Mouse (Mus musculus): ENCODE results near the gene BC017158. TPM values are rescaled to one million over a fixed set of nuclear protein-coding genes. Genes with fewer than 3 reads are reported as not detected.

Gene BC017158
- polyA plus RNA-seq, 1 experiment = 32.6 TPM

- H3K4me3 ChIP-seq (ENCODE audit: extremely low read depth, insufficient read depth, insufficient read length) = no peak overlapping the region
Observed at GRCm38 (mm10) chr7:128266056-128266455, 31.9 kb downstream of the BC017158 start.

GRCm38 (mm10) chr7:128265411-128265810 lies 32.6 kb downstream of the BC017158 start, which contains the start of gene Slc5a2:
Gene Slc5a2, plus strand, starts transcription at chr7:128265657.
- TF ChIP-seq POLR2A (IDR thresholded peaks at IDR 0.05; ENCODE audit: low read depth, low read length) (no peak), CTCF (IDR thresholded peaks at IDR 0.05; ENCODE audit: extremely low read depth, insufficient read depth, insufficient read length, insufficient replicate concordance) (no peak)
- Histone ChIP-seq H3K27ac (ENCODE audit: insufficient read depth, low read length) (no peak within 1 kb of the TSS), H3K4me1 (ENCODE audit: control insufficient read depth, insufficient read depth, insufficient read length) (no peaks in the 10 kb centered on the region), H3K36me3 (ENCODE audit: control insufficient read depth, insufficient read depth, low read length) (no peaks in the 10 kb centered on the region), H3K4me3 (ENCODE audit: extremely low read depth, insufficient read depth, insufficient read length) (no peak within 1 kb of the TSS), H3K27me3 (ENCODE audit: control insufficient read depth, insufficient read depth, low read length) (no peaks in the 10 kb centered on the region)
- no peak for DNase-seq (ENCODE audit: low read depth in 1 of 2, low spot score in 2 of 2)
- 89% methylated on average over 6 of the region's 6 CpGs for WGBS

More at GRCm38 (mm10) chr7:128266056-128266455, 31.9 kb downstream of the BC017158 start:
- TF ChIP-seq CTCF (IDR thresholded peaks at IDR 0.05; ENCODE audit: extremely low read depth, insufficient read depth, insufficient read length, insufficient replicate concordance) (no peak), POLR2A (IDR thresholded peaks at IDR 0.05; ENCODE audit: low read depth, low read length) (no peak)
- Histone ChIP-seq H3K36me3 (ENCODE audit: control insufficient read depth, insufficient read depth, low read length) (no peaks in the 10 kb centered on the region), H3K27ac (ENCODE audit: insufficient read depth, low read length) (no peak overlapping the region), H3K27me3 (ENCODE audit: control insufficient read depth, insufficient read depth, low read length) (no peaks in the 10 kb centered on the region), H3K4me1 (ENCODE audit: control insufficient read depth, insufficient read depth, insufficient read length) (no peaks in the 10 kb centered on the region)
- DNase-seq (ENCODE audit: low read depth in 1 of 2, low spot score in 2 of 2) = no peak
- WGBS = 80% methylated on average over 5 of the region's 5 CpGs

- Histone ChIP-seq H3K27ac (ENCODE audit: insufficient read depth, low read length) (no peak overlapping the region), H3K4me3 (ENCODE audit: extremely low read depth, insufficient read depth, insufficient read length) (no peak overlapping the region), H3K27me3 (ENCODE audit: control insufficient read depth, insufficient read depth, low read length) (no peaks in the 10 kb centered on the region; the same call in 1 of the 2 replicates), H3K4me1 (ENCODE audit: control insufficient read depth, insufficient read depth, insufficient read length) (no peaks in the 10 kb centered on the region), H3K36me3 (ENCODE audit: control insufficient read depth, insufficient read depth, low read length) (peaks cover 4% of the 10 kb centered on the region; the same call in 1 of the 2 replicates)
- TF ChIP-seq POLR2A (IDR thresholded peaks at IDR 0.05; ENCODE audit: low read depth, low read length) (no peak), CTCF (IDR thresholded peaks at IDR 0.05; ENCODE audit: extremely low read depth, insufficient read depth, insufficient read length, insufficient replicate concordance) (no peak)
- no peak for DNase-seq (ENCODE audit: low read depth in 1 of 2, low spot score in 2 of 2)
- 70% methylated on average over 5 of the region's 5 CpGs for WGBS
Observed at GRCm38 (mm10) chr7:128256783-128257334, 41.1 kb downstream of the BC017158 start.

GRCm38 (mm10) chr7:128255757-128256156 lies 42.2 kb downstream of the BC017158 start:
- Histone ChIP-seq H3K27me3 (ENCODE audit: control insufficient read depth, insufficient read depth, low read length) (no peaks in the 10 kb centered on the region; the same call in 1 of the 2 replicates), H3K27ac (ENCODE audit: insufficient read depth, low read length) (no peak overlapping the region), H3K4me1 (ENCODE audit: control insufficient read depth, insufficient read depth, insufficient read length) (no peaks in the 10 kb centered on the region), H3K4me3 (ENCODE audit: extremely low read depth, insufficient read depth, insufficient read length) (no peak overlapping the region), H3K36me3 (ENCODE audit: control insufficient read depth, insufficient read depth, low read length) (peaks cover 4% of the 10 kb centered on the region; the same call in 1 of the 2 replicates)
- no peak for DNase-seq (ENCODE audit: low read depth in 1 of 2, low spot score in 2 of 2)
- WGBS = 90% methylated on average over 5 of the region's 5 CpGs
- TF ChIP-seq CTCF (IDR thresholded peaks at IDR 0.05; ENCODE audit: extremely low read depth, insufficient read depth, insufficient read length, insufficient replicate concordance) (no peak), POLR2A (IDR thresholded peaks at IDR 0.05; ENCODE audit: low read depth, low read length) (no peak)

- no peak for DNase-seq (ENCODE audit: low read depth in 1 of 2, low spot score in 2 of 2)
- Histone ChIP-seq H3K4me3 (ENCODE audit: extremely low read depth, insufficient read depth, insufficient read length) (no peak overlapping the region), H3K4me1 (ENCODE audit: control insufficient read depth, insufficient read depth, insufficient read length) (no peaks in the 10 kb centered on the region), H3K36me3 (ENCODE audit: control insufficient read depth, insufficient read depth, low read length) (peaks cover 4% of the 10 kb centered on the region; the same call in 1 of the 2 replicates), H3K27ac (ENCODE audit: insufficient read depth, low read length) (no peak overlapping the region), H3K27me3 (ENCODE audit: control insufficient read depth, insufficient read depth, low read length) (no peaks in the 10 kb centered on the region; the same call in 1 of the 2 replicates)
- WGBS = 60% methylated on average over 2 of the region's 2 CpGs
- TF ChIP-seq POLR2A (IDR thresholded peaks at IDR 0.05; ENCODE audit: low read depth, low read length) = no peak
- TF ChIP-seq CTCF (IDR thresholded peaks at IDR 0.05; ENCODE audit: extremely low read depth, insufficient read depth, insufficient read length, insufficient replicate concordance) = no peak
Observed at GRCm38 (mm10) chr7:128254978-128255377, 43.0 kb downstream of the BC017158 start.

- WGBS = 10% methylated on average over 24 of the region's 24 CpGs
- Histone ChIP-seq H3K36me3 (ENCODE audit: control insufficient read depth, insufficient read depth, low read length) (peaks cover 4% of the 10 kb centered on the region; the same call in 1 of the 2 replicates), H3K27me3 (ENCODE audit: control insufficient read depth, insufficient read depth, low read length) (no peaks in the 10 kb centered on the region; the same call in 1 of the 2 replicates), H3K27ac (ENCODE audit: insufficient read depth, low read length) (no peak overlapping the region), H3K4me3 (ENCODE audit: extremely low read depth, insufficient read depth, insufficient read length) (peak overlapping the region; percentile 20; the same call in 1 of the 2 replicates), H3K4me1 (ENCODE audit: control insufficient read depth, insufficient read depth, insufficient read length) (no peaks in the 10 kb centered on the region)
- no peak for TF ChIP-seq POLR2A (IDR thresholded peaks at IDR 0.05; ENCODE audit: low read depth, low read length)
- no peak for TF ChIP-seq CTCF (IDR thresholded peaks at IDR 0.05; ENCODE audit: extremely low read depth, insufficient read depth, insufficient read length, insufficient replicate concordance)
- DNase-seq (ENCODE audit: low read depth in 1 of 2, low spot score in 2 of 2) = no peak
Observed at GRCm38 (mm10) chr7:128252609-128253008, 45.4 kb downstream of the BC017158 start.

- DNase-seq (ENCODE audit: low read depth in 1 of 2, low spot score in 2 of 2) = no peak
- H3K4me1 ChIP-seq (ENCODE audit: control insufficient read depth, insufficient read depth, insufficient read length) = no peaks in the 10 kb centered on the region
- no peak overlapping the region for H3K27ac ChIP-seq (ENCODE audit: insufficient read depth, low read length)
- no peaks in the 10 kb centered on the region; the same call in 1 of the 2 replicates for H3K27me3 ChIP-seq (ENCODE audit: control insufficient read depth, insufficient read depth, low read length)
- TF ChIP-seq CTCF (IDR thresholded peaks at IDR 0.05; ENCODE audit: extremely low read depth, insufficient read depth, insufficient read length, insufficient replicate concordance) = no peak
- no peak for TF ChIP-seq POLR2A (IDR thresholded peaks at IDR 0.05; ENCODE audit: low read depth, low read length)
- peaks cover 4% of the 10 kb centered on the region; the same call in 1 of the 2 replicates for H3K36me3 ChIP-seq (ENCODE audit: control insufficient read depth, insufficient read depth, low read length)
- no peak overlapping the region for H3K4me3 ChIP-seq (ENCODE audit: extremely low read depth, insufficient read depth, insufficient read length)
- 32% methylated on average over 12 of the region's 12 CpGs for WGBS
Observed at GRCm38 (mm10) chr7:128251946-128252345, 46.0 kb downstream of the BC017158 start.
